Mouse (Mus musculus): ENCODE measurements at regions not wholly inside any gene's neighbourhood (a gene's known extent, or its start where the extent isn't known, plus 50 kb on each side); places are given as distances from the start of the nearest gene placed in this dataset.

- TF ChIP-seq POLR2A (IDR thresholded peaks at IDR 0.05; ENCODE audit: borderline replicate concordance, extremely low read depth, insufficient read depth, insufficient read length, poor library complexity, severe bottlenecking) (no peak), CTCF (IDR thresholded peaks at IDR 0.05; ENCODE audit: borderline replicate concordance, extremely low read depth, insufficient read depth, insufficient read length) (no peak)
These were observed 92.7 kb upstream of the Dlg1 start for GRCm38 (mm10) chr16:31570311-31571139.
